Comparison of ENCODE assay signal across 8 mouse cellular contexts in the genomic region with DNA sequence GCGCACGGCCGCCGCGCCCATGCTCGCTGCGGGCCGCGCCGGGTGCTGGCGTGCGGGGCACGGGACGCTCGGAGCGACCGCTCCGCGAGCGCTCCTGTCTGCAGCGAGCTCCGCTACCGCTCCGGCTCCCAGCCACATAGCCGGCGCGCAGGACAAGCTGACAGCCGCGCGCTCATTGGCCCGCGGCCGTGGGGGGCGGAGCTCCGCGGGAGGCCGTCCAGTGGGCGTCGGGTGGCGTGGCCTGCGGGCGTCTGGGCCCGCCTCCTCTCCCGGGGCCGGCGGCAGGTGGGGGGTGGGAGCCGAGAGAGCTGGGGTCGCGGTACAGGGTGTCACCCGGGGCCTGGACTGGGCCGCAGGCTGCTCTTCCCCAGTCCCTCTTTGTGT. TPM values are rescaled to one million over a fixed set of nuclear protein-coding genes. Genes with fewer than 3 reads are reported as not detected.
A peak's percentile ranks its signal among the peaks of the same experiment; 100 is the strongest.
DNase-seq lines count a peak whose midpoint lies in the region; ATAC-seq and TF ChIP-seq lines count a peak whose summit lies in the region.

A gene (minus strand): TSS at position 136 of the 384 bp plus-strand sequence.

- 0 out of 2 replicates have a peak, but pooled peaks cover 7% of the 10 kb centered on the region for H3K27me3 ChIP-seq in hindbrain, postnatal 0 days (ENCODE audit: insufficient read depth, low read length)

- peaks cover 10% of the 10 kb centered on the region; the same call in 1 of the 2 replicates for H3K4me1 ChIP-seq in hindbrain, postnatal 0 days (ENCODE audit: insufficient read depth, low read length)

- H3K4me2 ChIP-seq in hindbrain, postnatal 0 days (ENCODE audit: low read depth, low read length) = peak within 1 kb of the TSS; percentile 85

- 0% methylated on average over 50 of the region's 51 CpGs for WGBS in hindbrain, postnatal 0 days

- no peak for TF ChIP-seq CTCF in hindbrain, postnatal 0 days (IDR thresholded peaks at IDR 0.05; ENCODE audit: low read depth)

- no peaks in the 10 kb centered on the region for H3K36me3 ChIP-seq in hindbrain, postnatal 0 days (ENCODE audit: insufficient read depth, low read length)

- peak within 1 kb of the TSS; percentile 50 for H3K9ac ChIP-seq in hindbrain, postnatal 0 days (replicated peaks; ENCODE audit: low read length)

- no peak within 1 kb of the TSS for H3K27ac ChIP-seq in hindbrain, postnatal 0 days

- ATAC-seq in hindbrain, postnatal 0 days = peak; percentile 86

- DNase-seq in adrenal gland, adult 2 months = peak; percentile 96
- DNase-seq in embryo, embryonic 10 days (ENCODE audit: low spot score) = peak; percentile 93
- peak; percentile 90 for DNase-seq in gastrocnemius, postnatal 14 days
- peak; percentile 94 for DNase-seq in hindbrain, postnatal 0 days (ENCODE audit: low spot score)
- peak; percentile 85 to 92 for DNase-seq in left cerebral cortex, adult 18-20 months (ENCODE audit: low spot score in 2 of 2)
- DNase-seq in lung, postnatal 25 days (ENCODE audit: low spot score) = peak; percentile 85
- DNase-seq in right cerebral cortex, postnatal 14 days = peak; percentile 84
- peak; percentile 80 for DNase-seq in yolk sac, embryonic 10.5 days (ENCODE audit: low spot score)

- peak within 1 kb of the TSS; percentile 58 for H3K4me3 ChIP-seq in hindbrain, postnatal 0 days (ENCODE audit: low read length)

- H3K9me3 ChIP-seq in hindbrain, postnatal 0 days (ENCODE audit: low read length) = no peaks in the 10 kb centered on the region

- intact Hi-C loops in gastrocnemius, postnatal 14 days (cut with DNase I; ENCODE audit: low total_unique reads) = loop anchor here (10.0 kb wide), 1 partner anchor 90 kb away; no protein-coding TSS in a partner anchor

RNA-seq across cellular contexts. Expression of the gene that starts here (rescaled TPM):
- 1 to 10 TPM; 3.2 to 9.1 TPM for total RNA-seq in adrenal gland, adult 2 months (2021)
- 10.5 and 15.1 TPM in 2 replicates for polyA plus RNA-seq in adrenal gland, adult 2 months (2012; rRNA removed)
- 1 to 10 TPM; 1.2 to 1.7 TPM for total RNA-seq in gastrocnemius, postnatal 14 days (2021)
- 13.4 TPM in 2 replicates for total RNA-seq in hindbrain, postnatal 0 days (2014; rRNA removed)
- polyA plus RNA-seq in hindbrain, postnatal 0 days (2015; fragmentation: Nextera tagmentation; extraction: Ambion mirVana) = 3.2 and 3.3 TPM in 2 replicates
- 10 to 100 TPM; 51.8 to 67.1 TPM for total RNA-seq in left cerebral cortex, adult 18-20 months (2021)
